Mouse (Mus musculus) frontal cortex, postnatal 36 days (tissue): ENCODE data around the gene Gm9495.
"Not testable (repeated sequence)": the region's sequence is repeated elsewhere in the genome, so short reads cannot be mapped to it uniquely, and the experiment has no call there.

ENCODE experiments used
- DNase-seq, 2 experiments: peaks; one replicate each; pipeline ENCODE4 v3.0.0; 2022; ENCODE audit warnings: low spot score in 2 of 2

The Gm9495 gene

DNA sequence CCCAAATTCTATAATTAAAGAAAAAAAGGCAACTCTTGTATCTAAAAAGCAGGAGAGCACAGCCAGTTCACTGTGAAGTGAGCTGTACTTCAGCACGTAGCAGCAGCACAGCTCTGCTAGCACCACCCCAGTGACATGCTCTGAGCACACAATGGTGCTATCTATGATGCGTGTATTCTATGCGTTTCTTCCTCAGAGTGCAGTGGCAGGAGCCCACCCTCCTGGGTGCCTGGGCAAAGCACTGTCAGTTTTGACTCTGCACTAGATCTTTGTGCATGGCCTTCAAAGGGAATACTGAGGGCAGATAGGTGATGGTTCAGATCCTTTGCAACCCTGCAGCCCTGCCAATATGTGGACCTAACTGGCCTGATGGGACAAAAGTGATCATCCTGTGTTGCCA is at the start of gene Gm9495:
Gm9495 (minus strand) TSS at position 101 of the 400 bp plus-strand sequence.
- DNase-seq = not testable (repeated sequence)

DNA sequence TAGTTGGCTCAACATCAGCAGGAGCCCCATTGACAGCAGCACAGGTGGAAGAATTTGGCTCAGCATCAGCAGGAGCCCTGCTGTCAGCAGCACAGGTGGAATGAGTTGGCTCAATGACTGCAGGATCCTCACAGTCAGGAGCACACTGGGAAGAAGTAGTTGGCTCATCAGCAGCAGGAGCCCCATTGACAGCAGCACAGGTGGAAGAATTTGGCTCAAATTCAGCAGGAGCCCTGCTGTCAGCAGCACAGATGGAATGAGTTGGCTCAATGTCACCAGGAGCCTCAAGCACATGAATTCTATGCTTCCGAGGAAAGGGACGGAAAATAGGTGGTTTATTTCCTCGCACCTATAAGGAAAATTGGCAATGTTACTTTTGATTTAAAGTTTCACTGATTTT is 21.6 kb upstream of the Gm9495 start:
- not testable (repeated sequence) for DNase-seq

DNA sequence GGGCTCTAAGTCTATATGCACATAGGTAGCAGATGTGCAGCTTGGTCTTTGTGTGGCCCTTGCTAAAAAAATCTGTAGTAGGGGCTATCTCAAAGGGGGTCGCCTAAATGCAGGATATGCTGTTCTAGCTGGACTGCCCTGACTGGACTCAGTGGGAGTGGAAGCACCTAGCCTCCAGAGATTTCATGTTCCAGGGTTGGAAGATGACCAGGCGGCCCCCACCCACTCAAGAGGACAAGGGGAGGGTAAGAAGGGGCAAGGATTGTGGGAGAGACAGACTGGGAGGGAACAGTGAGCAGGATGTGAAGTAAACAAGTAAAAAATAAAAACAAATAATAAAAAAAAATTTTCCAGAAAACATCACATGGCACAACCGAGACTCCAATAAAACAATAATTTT is 33.3 kb downstream of the Gm9495 start:
- not testable (repeated sequence) for DNase-seq

DNA sequence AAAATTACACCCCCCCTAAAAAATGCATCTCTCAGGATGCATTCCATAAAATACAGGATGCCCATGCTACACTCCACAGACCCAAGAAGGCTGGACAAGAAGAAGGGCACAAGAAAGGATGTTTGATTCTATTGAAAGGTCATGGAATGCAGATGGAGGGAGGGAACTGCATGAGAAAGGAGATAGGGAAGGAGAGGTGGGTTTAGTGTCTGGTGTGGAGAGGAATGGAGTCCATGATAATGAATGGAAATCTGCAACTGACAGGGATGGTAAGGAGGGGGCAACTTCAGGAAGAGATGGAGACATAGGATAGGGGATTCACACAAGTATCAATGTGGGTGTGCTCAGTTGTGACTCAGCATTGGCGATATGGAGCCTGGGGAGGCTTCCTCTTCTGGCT is 39.0 kb downstream of the Gm9495 start:
- DNase-seq = no peak

DNA sequence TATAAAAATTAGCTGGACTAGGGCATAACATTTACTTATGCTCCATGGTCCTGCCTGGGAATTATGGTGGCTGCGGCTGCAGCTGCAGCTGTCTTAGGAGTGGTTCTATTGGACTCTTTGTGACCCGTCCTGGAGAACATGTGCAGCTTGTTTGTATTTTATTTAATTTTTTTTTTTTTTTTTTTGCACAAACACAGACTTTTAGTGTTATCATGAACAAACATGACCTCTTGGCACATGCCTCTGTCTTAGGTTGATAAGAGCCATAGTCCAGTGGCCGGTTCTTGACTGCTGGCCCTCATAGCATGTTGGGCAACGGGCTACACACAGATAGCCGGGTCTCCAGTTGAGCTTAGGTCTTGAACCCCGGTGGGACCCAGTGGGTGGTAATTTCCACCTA is 48.6 kb downstream of the Gm9495 start:
- no peak for DNase-seq

DNA sequence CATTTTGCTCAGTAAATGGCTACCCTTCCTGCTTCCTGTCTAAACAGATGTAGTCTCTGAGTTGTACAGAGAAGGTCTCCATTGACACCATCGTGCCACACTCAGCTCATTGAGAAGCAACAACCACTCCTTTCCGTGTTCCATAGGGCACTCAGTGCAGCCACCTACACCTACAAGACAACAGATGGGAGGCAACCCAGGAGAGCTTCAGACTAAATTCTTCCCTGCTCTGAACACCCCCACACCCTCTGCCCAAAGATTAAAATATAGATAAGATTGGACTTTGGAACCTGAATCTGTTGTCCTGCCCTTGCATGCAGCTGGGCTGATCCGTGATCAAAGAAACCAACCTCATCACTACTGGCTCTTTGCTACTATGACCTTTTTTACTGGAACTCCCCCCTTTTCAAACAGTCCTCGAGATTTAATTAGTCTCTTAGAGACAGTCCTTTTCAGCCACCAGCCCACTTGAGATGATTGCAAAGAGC is 53.4 kb downstream of the Gm9495 start:
- DNase-seq = peak; percentile 19 to 31

DNA sequence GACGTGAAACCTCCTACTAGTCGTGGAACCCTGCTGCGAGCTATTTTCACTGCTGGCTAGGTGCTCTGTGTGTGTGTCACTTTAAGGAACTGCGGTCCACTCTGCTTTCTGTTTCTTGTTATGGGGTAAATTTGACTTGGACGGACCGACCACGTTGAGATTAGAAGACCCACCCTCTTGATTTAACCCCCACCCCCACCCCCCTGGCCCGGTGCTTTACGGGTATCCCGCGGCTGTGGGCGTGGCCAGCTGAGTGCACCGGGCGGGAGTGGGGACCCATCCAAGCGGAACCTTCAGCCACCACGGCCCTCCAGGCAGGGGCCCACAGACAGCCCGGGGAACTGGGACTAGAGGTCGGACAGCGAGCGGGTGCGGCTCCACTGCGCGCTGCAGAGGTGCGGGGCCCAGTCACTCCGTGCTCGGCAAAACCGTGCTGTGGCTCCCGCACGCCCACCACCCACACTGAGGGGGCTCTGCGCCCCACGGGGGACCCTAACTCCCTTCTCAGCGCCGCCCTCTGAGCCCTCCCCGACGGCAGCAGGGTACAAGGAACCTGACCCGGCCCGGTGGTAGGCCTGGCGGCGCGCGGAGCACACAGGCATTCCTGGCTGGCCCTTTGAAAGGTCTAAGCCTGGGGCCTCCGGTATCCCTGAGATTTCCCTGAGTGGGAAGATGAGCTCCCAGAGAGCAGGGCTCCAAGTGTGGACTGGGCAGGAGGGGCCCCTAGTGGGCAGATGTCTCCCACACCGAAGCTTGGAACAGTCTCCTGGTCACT is 54.0 kb downstream of the Gm9495 start:
- DNase-seq = peak in 1 of 2 experiments; percentile 14

DNA sequence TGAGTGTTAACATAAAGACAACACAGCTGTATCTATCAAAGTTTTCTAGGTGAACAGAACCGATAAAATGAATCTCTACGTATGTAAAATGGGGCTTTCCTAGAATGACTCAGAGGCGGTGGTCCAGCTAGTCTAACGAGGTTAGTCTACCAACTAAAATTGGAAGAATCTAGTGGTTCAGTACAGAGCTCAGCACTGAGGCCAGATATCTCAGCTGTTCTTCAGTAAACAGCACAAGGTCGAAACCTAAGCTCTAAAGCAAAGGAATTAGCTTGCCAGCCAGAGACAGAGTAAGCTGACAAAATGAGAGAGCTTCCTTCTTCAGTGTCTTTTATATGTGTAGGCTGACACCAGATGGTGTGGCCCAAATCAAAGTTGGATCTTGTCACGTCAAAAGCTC is 57.2 kb downstream of the Gm9495 start:
- DNase-seq = peak in 1 of 2 experiments; percentile 13

DNA sequence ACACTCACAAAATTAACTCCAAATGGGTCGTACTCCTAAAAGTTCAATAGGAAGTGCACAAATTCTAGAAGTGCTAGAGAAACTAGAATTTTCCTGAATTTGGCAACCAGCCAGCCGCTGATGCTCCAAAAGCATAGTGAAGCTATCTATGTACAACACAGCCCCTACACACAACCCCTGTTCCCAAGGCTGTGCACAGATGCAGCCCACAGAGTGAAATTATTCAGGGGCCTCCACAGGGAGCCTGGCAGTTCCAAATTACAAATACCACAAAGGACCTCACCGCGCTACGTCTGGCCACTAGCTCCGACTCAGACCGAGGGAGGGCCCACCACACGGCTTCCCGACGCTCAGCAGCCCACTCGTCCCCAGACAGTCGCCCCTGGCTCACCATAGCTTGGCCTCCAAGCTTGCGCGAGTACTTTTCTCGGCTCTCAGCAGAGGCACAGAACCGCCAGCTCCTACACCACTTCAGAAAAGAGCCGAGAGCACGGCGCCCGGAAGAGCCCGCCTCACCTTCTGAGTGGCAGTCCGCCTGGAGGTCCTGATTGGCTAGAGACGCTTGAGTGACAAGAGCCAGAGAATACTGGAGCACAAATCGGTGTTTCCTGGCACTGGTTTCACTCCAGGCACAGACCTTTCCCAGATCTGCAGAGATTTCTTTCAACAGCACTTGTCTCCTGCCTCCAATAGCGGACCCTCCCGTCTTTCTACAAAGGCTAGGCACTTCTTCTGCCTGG is 58.1 kb downstream of the Gm9495 start:
- DNase-seq = peak; percentile 89 to 95

DNA sequence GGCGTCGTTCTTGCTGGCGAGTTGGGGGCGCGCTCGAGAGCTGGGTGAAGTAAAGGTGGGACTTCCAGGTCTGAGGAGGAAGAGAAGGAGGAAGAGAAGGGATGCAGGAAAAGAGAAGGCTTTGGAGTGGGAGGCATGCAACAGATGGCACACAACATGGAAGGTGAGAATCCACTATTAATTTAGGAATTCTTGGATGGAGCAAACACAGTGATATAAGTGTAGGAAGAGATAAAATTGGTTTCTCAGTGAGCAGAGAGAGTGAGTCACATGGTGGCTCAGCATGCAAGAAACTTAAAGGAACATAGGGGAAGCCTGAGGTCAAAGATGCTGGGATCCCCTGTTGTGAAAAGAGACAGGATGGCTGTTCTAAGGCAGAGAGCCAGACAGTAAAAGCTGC is 69.0 kb downstream of the Gm9495 start:
- peak in 1 of 2 experiments; percentile 26 for DNase-seq
